Mouse (Mus musculus): Measurements from ENCODE around the gene Fdxacb1.

- no peak for TF ChIP-seq CTCF (IDR thresholded peaks at IDR 0.05)
- no peak for TF ChIP-seq EP300 (IDR thresholded peaks at IDR 0.05)
Measured at GRCm38 (mm10) chr9:50724661-50725330, 43.2 kb upstream of the Fdxacb1 start.
